Comparison of ENCODE assay signal across 35 mouse cellular contexts in genomic region chr7:73785815-73786214, GRCm38 (mm10).
"Had no signal": no experiment of that assay in that cellular context is flagged by ENCODE, and none has a peak within 500 bp of the region (broad histone marks: within the 10 kb centered on the region; RNA-seq: fewer than 3 reads in every experiment).

No protein-coding gene starts in this region.

- H3K4me2 ChIP-seq: heart, embryonic 11.5 days; heart, embryonic 12.5 days; heart, embryonic 13.5 days; heart, embryonic 15.5 days; hindbrain, embryonic 12.5 days; hindbrain, embryonic 13.5 days; hindbrain, embryonic 14.5 days; hindbrain, embryonic 15.5 days; intestine, embryonic 15.5 days; kidney, embryonic 15.5 days had no signal

- H3K36me3 ChIP-seq: heart, embryonic 10.5 days; heart, embryonic 12.5 days; heart, embryonic 13.5 days; heart, embryonic 15.5 days; hindbrain, embryonic 10.5 days; hindbrain, embryonic 12.5 days; hindbrain, embryonic 13.5 days; hindbrain, embryonic 15.5 days; intestine, embryonic 15.5 days; kidney, embryonic 15.5 days had no signal

- H3K9me3 ChIP-seq: heart, embryonic 10.5 days; heart, embryonic 12.5 days; heart, embryonic 13.5 days; heart, embryonic 15.5 days; hindbrain, embryonic 10.5 days; hindbrain, embryonic 12.5 days; hindbrain, embryonic 13.5 days; hindbrain, embryonic 15.5 days; intestine, embryonic 15.5 days; kidney, embryonic 15.5 days had no signal

- H3K9ac ChIP-seq: heart, embryonic 12.5 days; heart, embryonic 13.5 days; heart, embryonic 15.5 days; hindbrain, embryonic 12.5 days; hindbrain, embryonic 13.5 days; hindbrain, embryonic 14.5 days; hindbrain, embryonic 15.5 days; intestine, embryonic 15.5 days; kidney, embryonic 15.5 days had no signal

- H3K4me3 ChIP-seq: heart, embryonic 10.5 days; heart, embryonic 12.5 days; heart, embryonic 13.5 days; heart, embryonic 15.5 days; hindbrain, embryonic 10.5 days; hindbrain, embryonic 12.5 days; hindbrain, embryonic 13.5 days; hindbrain, embryonic 15.5 days; intestine, embryonic 15.5 days; kidney, embryonic 15.5 days; layer of hippocampus, adult 2 months had no signal

- H3K27ac ChIP-seq: heart, embryonic 10.5 days; heart, embryonic 13.5 days; heart, embryonic 15.5 days; hindbrain, embryonic 10.5 days; hindbrain, embryonic 12.5 days; hindbrain, embryonic 13.5 days; hindbrain, embryonic 14.5 days; hindbrain, embryonic 15.5 days; hindbrain, postnatal 0 days; intestine, embryonic 15.5 days; kidney, embryonic 15.5 days; kidney, postnatal 0 days; layer of hippocampus, adult 2 months had no signal

- DNase-seq: heart, postnatal 10 days; heart, postnatal 14 days; heart, postnatal 36 days; heart, postnatal 4 days; kidney, adult 11 months; kidney, adult 18-20 months; kidney, adult 2 months; kidney, adult 8-10 months; kidney, adult 9 months; kidney, postnatal 10 days; kidney, postnatal 14 days; kidney, postnatal 25 days; kidney, postnatal 36 days; kidney, postnatal 4 days; layer of hippocampus, adult 9-11 months; layer of hippocampus, postnatal 36 days had no signal

- ATAC-seq: hindbrain, embryonic 16.5 days; hindbrain, postnatal 0 days; inflammation-experienced regulatory T-cells, adult 6 months; intestine, embryonic 15.5 days; intestine, embryonic 16.5 days; intestine, postnatal 0 days had no signal

- H3K27me3 ChIP-seq: heart, embryonic 15.5 days; hindbrain, embryonic 12.5 days; hindbrain, embryonic 13.5 days; hindbrain, embryonic 15.5 days; intestine, embryonic 15.5 days; kidney, embryonic 15.5 days had no signal

- H3K4me1 ChIP-seq: hindbrain, embryonic 10.5 days; hindbrain, embryonic 12.5 days; hindbrain, embryonic 13.5 days; hindbrain, embryonic 15.5 days; intestine, embryonic 15.5 days; kidney, embryonic 15.5 days had no signal
